Mouse (Mus musculus): ENCODE results near the gene Ugt1a5. TPM values are rescaled to one million over a fixed set of nuclear protein-coding genes. Genes with fewer than 3 reads are reported as not detected.

Gene Ugt1a5
- total RNA-seq, 1 experiment, result not detected

DNA sequence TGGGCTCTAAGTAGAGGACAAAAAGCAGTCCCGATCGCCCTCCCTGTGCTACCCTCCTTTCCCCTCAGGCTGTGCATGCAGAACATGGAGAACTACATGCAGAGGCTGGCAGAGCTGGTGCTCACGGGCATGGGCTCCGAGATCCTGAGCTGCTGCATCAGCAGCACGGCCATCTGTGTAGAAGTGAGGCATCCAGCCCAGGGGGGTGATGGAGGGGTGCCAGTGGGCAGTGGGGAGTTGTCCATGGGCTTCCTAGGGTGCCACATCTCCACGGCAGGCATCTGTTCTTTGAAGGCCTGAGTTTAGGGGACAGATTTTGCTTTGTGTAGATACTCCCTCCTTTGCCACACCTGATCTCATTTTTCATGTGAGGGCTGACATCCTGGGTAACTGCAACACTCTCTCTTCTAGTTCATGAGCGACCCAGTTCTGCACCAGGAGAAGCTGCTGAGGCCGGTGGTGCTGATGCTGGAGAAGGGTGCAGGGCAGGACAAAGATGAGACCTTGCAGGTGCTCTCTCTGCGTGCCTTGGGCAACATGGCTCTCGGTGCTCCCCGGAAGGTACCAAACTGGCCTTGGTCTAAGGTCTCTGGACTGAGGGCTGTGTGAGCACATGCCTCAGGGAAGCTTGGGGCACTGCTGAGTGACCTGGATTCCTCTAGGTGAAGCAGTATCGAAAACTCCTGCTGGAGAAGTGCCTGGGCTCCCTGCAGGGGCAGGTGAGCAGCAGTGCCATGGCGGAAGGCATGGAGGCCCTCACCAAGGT, 90.4 kb downstream of the Ugt1a5 start:
- Histone ChIP-seq H3K9me3 (ENCODE audit: control insufficient read depth, insufficient read depth, low read depth, low read length) (no peaks in the 10 kb centered on the region), H3K27ac (ENCODE audit: insufficient read depth, low read depth, low read length, poor library complexity, severe bottlenecking) (no peak overlapping the region; the same call in 1 of the 2 replicates), H3K36me3 (ENCODE audit: control insufficient read depth, insufficient read depth, low read length, poor library complexity, severe bottlenecking) (peaks cover 3% of the 10 kb centered on the region; the same call in 1 of the 2 replicates), H3K4me3 (ENCODE audit: insufficient read depth in 1 of 2, low read depth in 1 of 2, low read length in 2 of 2, poor library complexity in 1 of 2, severe bottlenecking in 1 of 2) (no peak overlapping the region), H3K9ac (ENCODE audit: insufficient read depth, low read depth, low read length, poor library complexity, severe bottlenecking) (no peak overlapping the region), H3K4me1 (ENCODE audit: control insufficient read depth in 2 of 2, insufficient read depth in 2 of 2, low read length in 2 of 2, poor library complexity in 1 of 2) (no peaks in the 10 kb centered on the region)
- no peak for TF ChIP-seq CHD2 (IDR thresholded peaks at IDR 0.05; ENCODE audit: low read depth, low read length)
- TF ChIP-seq ZNF384 (IDR thresholded peaks at IDR 0.05; ENCODE audit: low read depth, low read length), result no peak
- no peak for TF ChIP-seq MAFK (IDR thresholded peaks at IDR 0.05; ENCODE audit: insufficient read depth, low read depth, low read length)
- no peak for TF ChIP-seq ZC3H11A (IDR thresholded peaks at IDR 0.05; ENCODE audit: borderline replicate concordance, low read depth, low read length)
- TF ChIP-seq HCFC1 (IDR thresholded peaks at IDR 0.05; ENCODE audit: borderline replicate concordance, insufficient read depth, low read length), result no peak
- in situ Hi-C loops (cut with MboI; ENCODE audit: low sequenced_read_pairs in 2 of 2, unreplicated experiment in 2 of 2), result no loop called here
- no peak for DNase-seq (ENCODE audit: low read depth, low spot score)

DNA sequence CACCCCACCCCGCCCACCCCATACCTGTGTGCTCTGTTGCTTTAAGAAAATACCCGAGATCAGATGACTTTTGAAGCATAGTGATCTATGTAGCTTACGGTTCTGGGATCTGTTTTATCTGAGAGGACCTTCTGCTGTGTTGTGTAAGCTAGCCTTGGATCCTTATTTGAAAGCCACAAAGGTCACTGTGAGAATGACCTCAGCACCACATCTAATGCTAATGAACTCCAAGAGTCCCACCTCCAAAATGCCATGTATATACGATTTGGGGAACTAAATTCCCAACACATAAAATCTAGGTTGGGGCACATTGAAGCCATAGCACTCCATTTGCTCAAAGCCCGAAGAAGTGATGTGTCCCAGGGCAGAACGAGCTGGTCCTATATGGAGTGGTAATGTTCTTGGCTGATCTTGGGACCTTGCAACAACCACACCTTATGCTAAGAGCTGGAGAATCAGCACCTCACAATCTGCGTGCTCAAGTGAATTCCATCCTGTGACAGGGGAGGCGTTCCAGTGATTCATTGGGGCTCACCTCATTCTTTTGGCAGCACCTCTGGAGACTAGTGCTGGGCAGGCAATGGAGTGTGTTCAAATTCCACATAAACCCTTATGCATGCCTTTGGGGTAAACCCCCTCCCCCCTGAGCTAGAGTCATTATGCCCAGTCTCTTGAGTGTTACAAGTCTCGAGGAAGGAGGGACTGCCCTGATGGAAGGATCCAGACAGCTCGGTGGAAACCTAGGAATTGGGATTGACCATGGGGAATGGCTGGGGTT, 91.3 kb downstream of the Ugt1a5 start:
- Histone ChIP-seq H3K4me1 (ENCODE audit: control insufficient read depth in 2 of 2, insufficient read depth in 2 of 2, low read length in 2 of 2, poor library complexity in 1 of 2) (no peaks in the 10 kb centered on the region), H3K36me3 (ENCODE audit: control insufficient read depth, insufficient read depth, low read length, poor library complexity, severe bottlenecking) (peaks cover 6% of the 10 kb centered on the region; the same call in 1 of the 2 replicates), H3K9me3 (ENCODE audit: control insufficient read depth, insufficient read depth, low read depth, low read length) (no peaks in the 10 kb centered on the region), H3K27ac (ENCODE audit: insufficient read depth, low read depth, low read length, poor library complexity, severe bottlenecking) (no peak overlapping the region), H3K9ac (ENCODE audit: insufficient read depth, low read depth, low read length, poor library complexity, severe bottlenecking) (no peak overlapping the region), H3K4me3 (ENCODE audit: insufficient read depth in 1 of 2, low read depth in 1 of 2, low read length in 2 of 2, poor library complexity in 1 of 2, severe bottlenecking in 1 of 2) (no peak overlapping the region)
- in situ Hi-C loops (cut with MboI; ENCODE audit: low sequenced_read_pairs in 2 of 2, unreplicated experiment in 2 of 2), result no loop called here
- no peak for DNase-seq (ENCODE audit: low read depth, low spot score)
- no peak for TF ChIP-seq CHD2 (IDR thresholded peaks at IDR 0.05; ENCODE audit: low read depth, low read length)
- no peak for TF ChIP-seq HCFC1 (IDR thresholded peaks at IDR 0.05; ENCODE audit: borderline replicate concordance, insufficient read depth, low read length)
- no peak for TF ChIP-seq MAFK (IDR thresholded peaks at IDR 0.05; ENCODE audit: insufficient read depth, low read depth, low read length)
- TF ChIP-seq ZC3H11A (IDR thresholded peaks at IDR 0.05; ENCODE audit: borderline replicate concordance, low read depth, low read length), result no peak
- TF ChIP-seq ZNF384 (IDR thresholded peaks at IDR 0.05; ENCODE audit: low read depth, low read length), result no peak

DNA sequence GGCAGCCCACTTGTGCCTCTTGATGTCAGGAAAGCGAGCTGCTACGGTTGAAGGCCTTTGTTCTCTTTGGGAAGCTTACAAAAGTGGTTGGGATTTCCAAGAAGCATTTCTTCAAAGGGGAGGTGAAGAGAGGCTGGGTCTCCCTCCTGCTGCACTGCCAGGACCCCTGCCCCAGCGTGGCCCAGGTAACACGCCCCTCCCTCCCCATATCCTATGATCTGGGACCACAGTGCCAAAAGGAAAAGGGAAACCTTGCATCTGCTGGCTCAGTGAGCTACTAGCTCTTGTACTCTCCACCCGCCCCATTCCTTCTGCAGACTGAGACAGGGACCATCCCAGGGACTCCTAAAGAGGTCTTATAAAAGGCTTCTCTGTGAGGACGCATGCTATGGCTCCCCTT, 91.9 kb downstream of the Ugt1a5 start:
- no peak overlapping the region for H3K9ac ChIP-seq (ENCODE audit: insufficient read depth, low read depth, low read length, poor library complexity, severe bottlenecking)
- no peak for DNase-seq (ENCODE audit: low read depth, low spot score)
- in situ Hi-C loops (cut with MboI; ENCODE audit: low sequenced_read_pairs in 2 of 2, unreplicated experiment in 2 of 2), result no loop called here
- H3K4me3 ChIP-seq (ENCODE audit: insufficient read depth in 1 of 2, low read depth in 1 of 2, low read length in 2 of 2, poor library complexity in 1 of 2, severe bottlenecking in 1 of 2), result no peak overlapping the region
- no peak for TF ChIP-seq ZC3H11A (IDR thresholded peaks at IDR 0.05; ENCODE audit: borderline replicate concordance, low read depth, low read length)
- no peak for TF ChIP-seq ZNF384 (IDR thresholded peaks at IDR 0.05; ENCODE audit: low read depth, low read length)
- no peak for TF ChIP-seq CHD2 (IDR thresholded peaks at IDR 0.05; ENCODE audit: low read depth, low read length)
- no peak for TF ChIP-seq HCFC1 (IDR thresholded peaks at IDR 0.05; ENCODE audit: borderline replicate concordance, insufficient read depth, low read length)
- no peak for TF ChIP-seq MAFK (IDR thresholded peaks at IDR 0.05; ENCODE audit: insufficient read depth, low read depth, low read length)
- no peaks in the 10 kb centered on the region for H3K9me3 ChIP-seq (ENCODE audit: control insufficient read depth, insufficient read depth, low read depth, low read length)
- H3K4me1 ChIP-seq (ENCODE audit: control insufficient read depth in 2 of 2, insufficient read depth in 2 of 2, low read length in 2 of 2, poor library complexity in 1 of 2), result peaks cover 2% of the 10 kb centered on the region in 2 experiments; a peak in 1 of 4 replicates
- no peak overlapping the region for H3K27ac ChIP-seq (ENCODE audit: insufficient read depth, low read depth, low read length, poor library complexity, severe bottlenecking)
- H3K36me3 ChIP-seq (ENCODE audit: control insufficient read depth, insufficient read depth, low read length, poor library complexity, severe bottlenecking), result peaks cover 8% of the 10 kb centered on the region

DNA sequence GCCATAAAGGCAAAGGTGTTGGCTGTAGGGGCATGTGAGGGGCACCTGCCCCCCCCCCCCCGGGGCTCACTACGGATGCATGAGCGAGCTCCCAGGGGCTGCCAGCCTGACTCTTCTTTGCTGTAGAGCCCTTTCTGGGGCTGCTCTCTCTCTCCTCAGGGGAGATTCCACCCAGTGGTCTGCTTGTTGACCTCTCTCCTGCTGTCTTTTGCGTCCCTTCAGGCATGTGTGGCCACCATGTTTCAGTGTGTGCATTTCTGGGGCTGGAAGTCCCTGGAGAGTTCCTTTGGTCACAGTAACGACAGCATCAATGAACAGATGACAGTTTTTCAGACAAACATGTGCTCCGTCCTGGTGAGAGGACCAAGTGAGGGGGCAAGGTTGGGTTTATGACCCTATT, 92.5 kb downstream of the Ugt1a5 start:
- Histone ChIP-seq H3K36me3 (ENCODE audit: control insufficient read depth, insufficient read depth, low read length, poor library complexity, severe bottlenecking) (peaks cover 14% of the 10 kb centered on the region), H3K9ac (ENCODE audit: insufficient read depth, low read depth, low read length, poor library complexity, severe bottlenecking) (no peak overlapping the region), H3K4me1 (ENCODE audit: control insufficient read depth in 2 of 2, insufficient read depth in 2 of 2, low read length in 2 of 2, poor library complexity in 1 of 2) (peaks cover 3 to 4% of the 10 kb centered on the region in 2 experiments; a peak in 2 of 4 replicates), H3K4me3 (ENCODE audit: insufficient read depth in 1 of 2, low read depth in 1 of 2, low read length in 2 of 2, poor library complexity in 1 of 2, severe bottlenecking in 1 of 2) (no peak overlapping the region), H3K27ac (ENCODE audit: insufficient read depth, low read depth, low read length, poor library complexity, severe bottlenecking) (no peak overlapping the region), H3K9me3 (ENCODE audit: control insufficient read depth, insufficient read depth, low read depth, low read length) (no peaks in the 10 kb centered on the region)
- in situ Hi-C loops (cut with MboI; ENCODE audit: low sequenced_read_pairs in 2 of 2, unreplicated experiment in 2 of 2), result no loop called here
- DNase-seq (ENCODE audit: low read depth, low spot score), result no peak
- TF ChIP-seq CHD2 (IDR thresholded peaks at IDR 0.05; ENCODE audit: low read depth, low read length), result no peak
- no peak for TF ChIP-seq MAFK (IDR thresholded peaks at IDR 0.05; ENCODE audit: insufficient read depth, low read depth, low read length)
- TF ChIP-seq ZC3H11A (IDR thresholded peaks at IDR 0.05; ENCODE audit: borderline replicate concordance, low read depth, low read length), result no peak
- TF ChIP-seq ZNF384 (IDR thresholded peaks at IDR 0.05; ENCODE audit: low read depth, low read length), result no peak
- no peak for TF ChIP-seq HCFC1 (IDR thresholded peaks at IDR 0.05; ENCODE audit: borderline replicate concordance, insufficient read depth, low read length)

Data from ES-E14 (cell line).